Mouse (Mus musculus): ENCODE measurements around the gene Aldh1b1.

DNA sequence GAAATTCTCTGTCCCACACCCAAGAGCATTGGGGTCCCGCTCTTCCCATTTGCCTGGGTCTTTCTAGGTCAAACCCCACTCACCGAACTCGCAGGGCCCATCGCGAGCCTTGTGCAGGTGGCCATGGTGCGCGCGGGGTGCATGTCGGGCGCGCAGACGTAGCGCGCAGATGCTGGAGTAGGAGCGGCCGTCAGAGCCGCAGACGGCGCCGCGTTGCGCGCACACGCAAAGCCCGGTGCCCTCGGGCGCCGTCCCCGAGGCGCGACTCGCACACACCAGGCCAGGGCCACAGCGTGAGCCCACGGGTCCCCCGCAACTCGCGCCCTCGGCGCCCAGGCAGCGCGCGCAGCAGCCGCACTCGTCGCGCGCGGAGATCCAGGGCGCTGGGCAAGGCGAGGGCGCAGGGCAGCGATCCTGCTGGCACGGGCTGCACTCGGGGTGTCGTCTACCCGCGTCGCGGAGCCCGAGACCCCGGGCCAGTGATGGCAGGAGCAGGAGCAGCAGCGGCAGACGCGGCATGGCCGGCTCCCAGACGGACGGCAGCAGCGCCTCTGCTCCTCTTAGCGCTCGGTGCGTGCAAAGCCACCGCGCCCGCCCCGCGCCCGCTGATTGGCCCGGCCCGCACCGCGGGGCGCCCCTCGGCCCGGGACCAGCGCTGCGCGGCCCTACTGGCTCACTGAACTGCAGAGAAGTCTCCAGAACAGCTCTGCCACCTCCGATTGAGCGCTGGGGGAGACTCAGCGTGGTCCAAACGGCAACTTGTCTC is 27.6 kb downstream of the Aldh1b1 start, which contains the start of gene Igfbpl1:
- TF ChIP-seq CTCF (conservative IDR thresholded peaks at IDR 0.05; ENCODE audit: insufficient read depth, insufficient read length, low read depth, low read length) (no peak), POLR2A (IDR thresholded peaks at IDR 0.05; ENCODE audit: low read depth, low read length) (no peak)

All from kidney, adult 2 months (tissue).